Mouse (Mus musculus) natural killer cell, adult 2 months (primary cell): ENCODE measurements around the gene Mst1.

Source experiments
- DNase-seq, 2 experiments: peaks; one replicate each; pipeline ENCODE4 v3.0.0; 2022; ENCODE audit warnings: low spot score in 2 of 2

The Mst1 gene

DNA sequence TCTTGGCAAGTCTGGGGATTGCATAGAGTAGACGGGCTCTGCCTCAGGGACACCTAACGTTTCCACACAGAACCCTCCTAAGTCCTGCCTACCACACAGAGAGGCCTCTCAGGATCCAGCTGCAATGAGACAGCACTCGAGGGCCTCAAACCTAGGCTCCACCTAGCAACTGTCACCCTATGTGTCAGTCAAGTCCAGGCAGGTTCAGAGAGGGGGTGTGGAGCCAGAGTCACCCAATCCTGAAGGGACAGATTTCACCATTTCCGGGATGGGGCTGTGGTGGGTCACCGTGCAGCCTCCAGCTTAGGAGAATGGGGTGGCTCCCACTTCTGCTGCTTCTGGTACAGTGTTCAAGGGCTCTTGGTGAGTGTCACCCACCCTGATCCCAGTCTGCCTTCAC, at the start of gene Mst1:
Gene Mst1, plus strand, starts transcription at position 269 of the 400 bp plus-strand sequence.
- DNase-seq: no peak

- DNase-seq: no peak
Measured at GRCm38 (mm10) chr9:108032126-108032525, 48.1 kb upstream of the Mst1 start.

DNA sequence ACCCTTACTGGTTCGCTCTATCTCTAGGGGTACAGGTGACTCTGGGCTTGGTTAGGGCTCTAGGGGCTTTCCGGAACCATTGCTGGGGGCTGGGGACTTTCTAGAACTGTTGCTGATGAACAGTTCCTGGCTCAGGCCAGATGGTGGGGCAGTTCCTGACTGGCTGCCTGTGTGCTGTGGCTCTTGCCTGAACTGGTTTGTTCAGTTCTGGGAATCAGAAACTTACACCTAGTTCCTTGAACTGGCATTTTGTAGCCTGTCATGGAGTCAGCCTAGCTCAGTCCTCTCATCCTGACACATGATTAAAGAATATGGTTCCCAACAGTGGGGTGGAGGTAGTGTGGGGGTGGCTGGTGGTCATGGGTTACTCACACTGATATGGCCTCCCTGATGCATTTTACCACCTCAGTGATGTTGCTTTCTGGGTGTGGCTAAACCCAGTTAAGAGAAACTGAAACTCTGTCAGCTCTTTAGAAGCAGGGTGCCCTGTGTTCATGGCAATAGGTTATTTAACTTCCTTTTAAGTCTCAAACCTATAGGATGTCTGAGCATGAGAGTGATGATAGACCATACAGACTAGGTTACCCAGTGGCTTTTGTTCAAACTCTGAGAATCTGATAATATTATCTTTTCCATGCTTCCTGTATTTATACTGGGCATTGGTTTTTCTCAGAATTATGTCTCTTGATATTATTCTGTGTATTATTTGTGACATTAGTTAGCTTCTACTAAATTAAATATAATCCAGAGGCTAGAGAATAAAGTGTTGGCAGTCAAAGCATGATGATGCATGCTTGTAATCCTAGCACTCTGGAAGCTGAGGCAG, 44.7 kb upstream of the Mst1 start:
- DNase-seq: peak; percentile 51 to 59

DNA sequence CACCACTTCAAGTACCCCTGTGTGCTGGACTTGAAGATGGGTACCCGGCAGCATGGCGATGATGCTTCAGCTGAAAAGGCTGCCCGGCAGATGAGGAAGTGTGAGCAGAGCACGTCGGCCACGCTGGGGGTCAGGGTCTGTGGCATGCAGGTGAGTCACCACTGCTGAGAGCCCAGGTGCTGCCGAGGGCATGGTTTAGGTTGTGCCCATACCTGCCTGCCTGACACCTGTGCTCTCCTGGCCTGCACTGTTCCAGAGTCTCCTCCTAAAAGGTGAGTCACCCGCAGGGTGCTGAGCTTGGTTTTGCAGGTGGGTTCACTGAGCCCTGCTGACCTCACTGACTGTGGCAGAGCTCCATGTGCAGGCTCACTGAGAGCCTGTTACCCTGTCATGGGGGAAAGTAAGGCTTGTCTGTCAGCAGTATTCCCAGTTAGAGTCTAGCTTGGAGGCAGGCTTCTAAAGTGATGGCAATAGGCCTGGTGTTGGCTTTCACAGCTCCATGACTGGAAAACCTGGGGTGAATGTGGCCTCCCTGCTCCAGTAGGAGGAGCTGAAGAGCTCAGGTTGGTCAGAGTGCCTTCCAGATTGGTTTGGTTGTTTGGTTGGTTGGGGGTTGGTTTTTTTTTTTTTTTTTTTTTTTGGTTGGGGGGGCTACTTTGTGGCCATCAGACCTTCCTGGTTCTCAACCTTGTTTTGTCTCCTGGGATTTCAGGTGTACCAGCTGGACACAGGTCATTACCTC, 35.3 kb upstream of the Mst1 start:
- no peak for DNase-seq

DNA sequence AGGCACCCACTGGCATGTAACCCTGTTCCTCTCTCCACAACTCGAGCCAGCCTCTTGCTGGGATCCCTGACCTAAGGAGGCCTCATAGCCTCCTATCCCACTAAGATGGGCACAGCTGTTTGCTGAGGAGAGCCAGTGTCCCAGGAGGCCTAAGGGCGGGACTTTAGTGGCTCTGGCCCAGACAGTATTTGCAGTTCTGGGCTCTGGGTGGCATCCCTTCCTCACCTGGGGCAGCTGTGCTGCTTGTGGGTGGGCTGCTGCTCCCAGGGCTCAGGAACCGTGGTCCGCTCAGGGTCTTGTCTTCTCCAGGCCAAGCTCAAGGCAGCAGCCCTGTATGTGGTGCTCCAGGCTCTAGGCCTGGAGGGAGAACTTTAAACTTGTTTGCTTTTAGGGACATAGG, 33.7 kb upstream of the Mst1 start:
- DNase-seq: no peak

GRCm38 (mm10) chr9:108047601-108048565, 32.4 kb upstream of the Mst1 start:
- no peak for DNase-seq

- DNase-seq: peak in 1 of 2 experiments; percentile 22
Measured at GRCm38 (mm10) chr9:108048566-108048955, 31.7 kb upstream of the Mst1 start.

DNA sequence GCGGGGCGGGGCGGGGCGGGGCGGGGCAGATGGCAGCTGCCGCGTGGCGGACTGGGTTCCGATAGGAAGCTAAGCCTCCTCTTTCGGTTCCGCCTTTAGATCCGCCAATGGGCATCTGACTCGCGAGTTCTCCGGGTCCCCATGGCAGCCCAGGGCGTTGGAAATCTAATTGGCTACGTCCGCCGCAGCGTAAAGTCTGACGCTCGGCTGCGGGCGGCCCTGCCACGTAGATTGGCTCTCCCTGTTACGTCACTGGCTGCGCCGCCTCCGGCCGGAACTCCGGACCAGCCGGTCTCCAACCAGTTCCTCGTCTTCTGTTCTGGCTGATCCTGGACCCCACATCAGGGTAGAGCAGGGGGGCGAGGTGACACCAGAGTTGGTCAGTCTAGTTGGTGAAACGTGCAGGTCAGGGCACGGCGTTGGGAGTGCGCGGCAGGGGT, 31.2 kb upstream of the Mst1 start, which contains the start of gene Gmppb:
Gene Gmppb, plus strand, starts transcription at position 227 of the 440 bp plus-strand sequence.
- DNase-seq: peak; percentile 95 to 97

GRCm38 (mm10) chr9:108049561-108050251, 30.5 kb upstream of the Mst1 start:
- no peak for DNase-seq

- DNase-seq: no peak
Measured at GRCm38 (mm10) chr9:108051184-108051930, 28.9 kb upstream of the Mst1 start.

GRCm38 (mm10) chr9:108051931-108052220, 28.4 kb upstream of the Mst1 start:
- no peak for DNase-seq

DNA sequence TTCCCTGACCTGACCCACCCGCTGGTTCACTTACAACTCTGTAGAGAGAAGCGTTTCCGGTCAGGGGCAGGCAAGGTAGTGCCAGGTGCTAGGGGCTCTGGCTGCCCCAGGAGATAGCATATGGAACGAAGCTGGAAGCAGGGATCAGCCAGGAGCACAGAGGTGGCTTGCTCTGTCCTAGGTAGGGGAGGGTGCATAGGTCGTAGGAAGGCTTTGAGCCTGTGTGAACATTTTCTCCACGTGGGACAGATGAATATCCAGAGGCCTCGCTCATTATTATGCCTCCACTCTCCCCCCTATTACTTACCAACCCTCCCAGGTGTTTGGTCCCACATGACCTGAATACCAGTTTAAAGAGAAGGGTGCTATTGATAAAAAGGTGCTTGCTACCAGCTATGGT, 27.8 kb upstream of the Mst1 start:
- DNase-seq: no peak

DNA sequence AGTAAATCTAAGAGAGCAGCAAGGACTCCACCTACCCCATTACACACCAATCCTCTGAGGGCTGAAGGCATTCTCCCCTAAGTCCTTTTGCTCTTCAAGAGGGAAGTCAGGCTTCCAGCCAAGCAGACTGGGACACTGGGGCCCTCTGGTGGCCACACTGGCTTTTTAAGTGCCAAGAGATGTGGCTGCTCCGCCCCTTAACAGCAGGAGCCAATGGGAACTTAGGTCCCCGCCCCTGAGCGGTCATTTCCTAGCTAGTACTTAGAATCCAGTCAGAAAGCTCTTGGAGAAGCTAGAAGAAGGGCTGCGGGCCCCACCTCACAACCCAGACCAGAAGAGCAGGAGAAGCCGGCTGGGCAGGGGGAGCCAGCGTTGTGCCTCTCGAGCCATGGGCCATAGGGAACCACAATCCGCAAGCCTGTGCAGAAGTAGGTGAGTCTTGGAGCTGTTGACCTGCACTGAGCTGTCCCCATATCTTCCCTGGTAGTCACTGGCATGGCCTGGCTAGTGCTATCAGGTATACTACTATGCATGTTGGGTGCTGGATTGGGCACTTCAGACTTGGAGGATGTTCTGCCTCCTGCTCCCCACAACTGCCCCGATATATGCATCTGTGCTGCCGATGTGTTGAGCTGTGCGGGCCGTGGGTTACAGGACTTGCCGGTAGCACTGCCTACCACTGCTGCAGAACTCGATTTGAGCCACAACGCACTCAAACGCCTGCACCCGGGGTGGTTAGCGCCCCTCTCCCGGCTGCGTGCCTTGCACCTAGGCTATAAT, 27.2 kb upstream of the Mst1 start, which contains the start of gene Amigo3:
Gene Amigo3, plus strand, starts transcription at position 275 of the 780 bp plus-strand sequence.
- DNase-seq: peak; percentile 92 to 97

DNA sequence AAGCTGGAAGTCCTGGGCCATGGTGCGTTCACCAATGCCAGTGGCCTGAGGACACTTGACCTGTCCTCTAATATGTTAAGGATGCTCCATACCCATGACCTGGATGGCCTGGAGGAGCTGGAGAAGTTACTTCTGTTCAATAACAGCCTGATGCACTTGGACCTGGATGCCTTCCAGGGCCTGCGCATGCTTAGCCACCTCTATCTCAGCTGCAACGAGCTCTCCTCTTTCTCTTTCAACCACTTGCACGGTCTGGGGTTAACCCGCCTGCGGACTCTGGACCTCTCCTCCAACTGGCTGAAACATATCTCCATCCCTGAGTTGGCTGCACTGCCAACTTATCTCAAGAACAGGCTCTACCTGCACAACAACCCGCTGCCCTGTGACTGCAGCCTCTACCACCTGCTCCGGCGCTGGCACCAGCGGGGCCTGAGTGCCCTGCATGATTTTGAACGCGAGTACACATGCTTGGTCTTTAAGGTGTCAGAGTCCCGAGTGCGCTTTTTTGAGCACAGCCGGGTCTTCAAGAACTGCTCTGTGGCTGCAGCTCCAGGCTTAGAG, 26.5 kb upstream of the Mst1 start:
- no peak for DNase-seq

DNA sequence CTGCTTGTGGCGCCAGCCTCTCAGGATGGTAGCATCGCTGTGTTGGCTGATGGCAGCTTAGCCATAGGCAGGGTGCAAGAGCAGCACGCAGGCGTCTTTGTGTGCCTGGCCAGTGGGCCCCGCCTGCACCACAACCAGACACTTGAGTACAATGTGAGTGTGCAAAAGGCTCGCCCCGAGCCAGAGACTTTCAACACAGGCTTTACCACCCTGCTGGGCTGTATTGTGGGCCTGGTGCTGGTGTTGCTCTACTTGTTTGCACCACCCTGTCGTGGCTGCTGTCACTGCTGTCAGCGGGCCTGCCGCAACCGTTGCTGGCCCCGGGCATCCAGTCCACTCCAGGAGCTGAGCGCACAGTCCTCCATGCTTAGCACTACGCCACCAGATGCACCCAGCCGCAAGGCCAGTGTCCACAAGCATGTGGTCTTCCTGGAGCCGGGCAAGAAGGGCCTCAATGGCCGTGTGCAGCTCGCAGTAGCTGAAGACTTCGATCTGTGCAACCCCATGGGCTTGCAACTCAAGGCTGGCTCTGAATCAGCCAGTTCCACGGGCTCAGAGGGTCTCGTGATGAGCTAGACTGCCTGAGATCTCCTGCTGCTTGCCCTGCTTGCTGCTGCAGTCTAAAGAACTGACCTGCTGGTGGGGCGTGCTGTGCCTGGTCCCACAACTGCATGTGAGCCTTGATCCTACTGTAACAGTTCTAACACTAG, 25.8 kb upstream of the Mst1 start:
- DNase-seq: no peak

DNA sequence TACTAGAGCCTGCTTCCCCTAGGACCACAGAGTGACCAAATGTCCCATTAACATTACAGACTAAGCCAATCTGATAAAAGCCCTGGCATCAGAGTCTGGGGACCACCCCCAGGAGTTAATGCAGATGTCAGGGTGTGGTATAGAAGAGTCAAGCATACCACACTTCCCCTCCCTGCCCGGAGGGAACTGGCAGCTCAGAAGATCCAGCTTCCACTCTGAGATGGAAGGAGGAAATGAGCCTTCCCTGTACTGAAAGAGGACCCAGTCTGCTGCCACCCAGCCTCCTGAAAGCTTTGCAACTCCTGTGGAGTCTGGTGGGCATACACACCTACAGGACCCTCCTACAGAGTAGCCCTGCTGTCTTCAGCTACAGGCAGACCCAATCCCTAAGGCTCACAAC, 25.2 kb upstream of the Mst1 start:
- no peak for DNase-seq

- DNase-seq: no peak
Measured at GRCm38 (mm10) chr9:108055661-108056237, 24.5 kb upstream of the Mst1 start.
